ENCODE assay signal across 10 mouse cellular contexts in genomic region chr15:76987137-76987536, GRCm38 (mm10). TPM values are rescaled to one million over a fixed set of nuclear protein-coding genes. Genes with fewer than 3 reads are reported as not detected.
DNase-seq lines count a peak whose midpoint lies in the region; ATAC-seq and TF ChIP-seq lines count a peak whose summit lies in the region.
"Had no signal": no experiment of that assay in that cellular context is flagged by ENCODE, and none has a peak within 500 bp of the region (broad histone marks: within the 10 kb centered on the region; RNA-seq: fewer than 3 reads in every experiment).

No protein-coding gene starts in this region.

- TF ChIP-seq CTCF in kidney, postnatal 0 days (IDR thresholded peaks at IDR 0.05; ENCODE audit: low read depth), result no peak

- no peaks in the 10 kb centered on the region for H3K9me3 ChIP-seq in kidney, postnatal 0 days (replicated peaks; ENCODE audit: low read length)
- no peaks in the 10 kb centered on the region for H3K9me3 ChIP-seq in embryonic facial prominence, embryonic 14.5 days (ENCODE audit: control insufficient read depth, low read length)
- H3K9me3 ChIP-seq in intestine, embryonic 15.5 days, result no peaks in the 10 kb centered on the region
- no peaks in the 10 kb centered on the region for H3K9me3 ChIP-seq in neural tube, embryonic 13.5 days

- 15% methylated on average over 11 of the region's 11 CpGs for WGBS in kidney, postnatal 0 days
- WGBS in embryonic facial prominence, embryonic 14.5 days, result 19% methylated on average over 11 of the region's 11 CpGs
- WGBS in intestine, embryonic 15.5 days, result 11% methylated on average over 11 of the region's 11 CpGs
- WGBS in neural tube, embryonic 13.5 days, result 15% methylated on average over 11 of the region's 11 CpGs

- peak overlapping the region; percentile 37 for H3K4me3 ChIP-seq in kidney, postnatal 0 days (replicated peaks; ENCODE audit: low read depth, low read length)
- peak overlapping the region; percentile 49 for H3K4me3 ChIP-seq in embryonic facial prominence, embryonic 14.5 days (ENCODE audit: low read depth, low read length)
- peak overlapping the region; percentile 43 for H3K4me3 ChIP-seq in intestine, embryonic 15.5 days (replicated peaks)
- H3K4me3 ChIP-seq in neural tube, embryonic 13.5 days, result peak overlapping the region; percentile 39

- no peak overlapping the region for H3K27ac ChIP-seq in kidney, postnatal 0 days
- no peak overlapping the region for H3K27ac ChIP-seq in embryonic facial prominence, embryonic 14.5 days (replicated peaks; ENCODE audit: low read depth, low read length)
- no peak overlapping the region for H3K27ac ChIP-seq in intestine, embryonic 15.5 days
- H3K27ac ChIP-seq in neural tube, embryonic 13.5 days (replicated peaks), result peak overlapping the region; percentile 68

- peak overlapping the region; percentile 75 for H3K4me2 ChIP-seq in kidney, postnatal 0 days (ENCODE audit: low read length)
- H3K4me2 ChIP-seq in embryonic facial prominence, embryonic 14.5 days (ENCODE audit: low read depth, low read length), result peak overlapping the region; percentile 65
- peak overlapping the region; percentile 85 for H3K4me2 ChIP-seq in intestine, embryonic 15.5 days (replicated peaks)
- peak overlapping the region; percentile 60 for H3K4me2 ChIP-seq in neural tube, embryonic 13.5 days

- no peak for DNase-seq in kidney, postnatal 0 days (ENCODE audit: low spot score)
- DNase-seq in kidney, adult 18-20 months, result no peak
- no peak for DNase-seq in embryonic facial prominence, embryonic 14.5 days (ENCODE audit: low spot score)
- no peak for DNase-seq in ovary, postnatal 36 days (ENCODE audit: low spot score)
- DNase-seq in urinary bladder, postnatal 4 days (ENCODE audit: low spot score in 2 of 2), result no peak
- DNase-seq in kidney, postnatal 14 days, result no peak
- DNase-seq: spleen, adult 18-20 months had no signal

- no peaks in the 10 kb centered on the region for H3K4me1 ChIP-seq in kidney, postnatal 0 days (replicated peaks; ENCODE audit: insufficient read depth, low read length)
- H3K4me1 ChIP-seq in embryonic facial prominence, embryonic 14.5 days (ENCODE audit: control insufficient read depth, insufficient read depth, low read length), result peaks cover 6% of the 10 kb centered on the region; the same call in 1 of the 2 replicates
- no peaks in the 10 kb centered on the region for H3K4me1 ChIP-seq in intestine, embryonic 15.5 days (replicated peaks)
- H3K4me1 ChIP-seq in neural tube, embryonic 13.5 days (replicated peaks), result peaks cover 15% of the 10 kb centered on the region

- no peak for ATAC-seq in kidney, postnatal 0 days (replicated peaks; ENCODE audit: low FRiP score, low read depth)
- no peak for ATAC-seq in embryonic facial prominence, embryonic 14.5 days (ENCODE audit: low read depth)
- peak; percentile 51 for ATAC-seq in intestine, embryonic 15.5 days
- ATAC-seq in neural tube, embryonic 13.5 days (ENCODE audit: low read depth), result peak; percentile 21; the same call in 1 of the 2 replicates

- H3K9ac ChIP-seq in kidney, postnatal 0 days (ENCODE audit: low read depth, low read length), result 0 out of 2 replicates have a peak overlapping the region, but pooled peaks have one; percentile 37
- peak overlapping the region; percentile 63 for H3K9ac ChIP-seq in embryonic facial prominence, embryonic 14.5 days (ENCODE audit: low read depth, low read length)
- H3K9ac ChIP-seq in intestine, embryonic 15.5 days, result peak overlapping the region; percentile 58
- peak overlapping the region; percentile 63 for H3K9ac ChIP-seq in neural tube, embryonic 13.5 days

- no peaks in the 10 kb centered on the region for H3K27me3 ChIP-seq in kidney, postnatal 0 days (ENCODE audit: insufficient read depth, low read length)
- H3K27me3 ChIP-seq in embryonic facial prominence, embryonic 14.5 days (replicated peaks; ENCODE audit: control insufficient read depth, insufficient read depth, low read length), result no peaks in the 10 kb centered on the region
- H3K27me3 ChIP-seq in intestine, embryonic 15.5 days (replicated peaks), result no peaks in the 10 kb centered on the region
- no peaks in the 10 kb centered on the region for H3K27me3 ChIP-seq in neural tube, embryonic 13.5 days

- H3K36me3 ChIP-seq in kidney, postnatal 0 days (ENCODE audit: insufficient read depth, low read length), result no peaks in the 10 kb centered on the region
- no peaks in the 10 kb centered on the region for H3K36me3 ChIP-seq in embryonic facial prominence, embryonic 14.5 days (ENCODE audit: control insufficient read depth, insufficient read depth, low read length)
- H3K36me3 ChIP-seq in intestine, embryonic 15.5 days, result no peaks in the 10 kb centered on the region
- no peaks in the 10 kb centered on the region for H3K36me3 ChIP-seq in neural tube, embryonic 13.5 days

RNA-seq across cellular contexts. Expression of gene 1110038F14Rik, which starts 38.8 kb away (rescaled TPM):
- 74.6 and 76.0 TPM in 2 replicates for polyA plus RNA-seq in kidney, postnatal 0 days (2015; fragmentation: Nextera tagmentation; extraction: Ambion mirVana)
- 62.7 and 73.0 TPM in 2 replicates for polyA plus RNA-seq in embryonic facial prominence, embryonic 14.5 days (2014; fragmentation: Nextera tagmentation; extraction: Ambion mirVana)
- polyA plus RNA-seq in intestine, embryonic 15.5 days (2015; fragmentation: Nextera tagmentation; extraction: Ambion mirVana), result 58.5 and 59.9 TPM in 2 replicates
- 54.8 and 57.8 TPM in 2 replicates for polyA plus RNA-seq in neural tube, embryonic 13.5 days (2015; fragmentation: Nextera tagmentation; extraction: Ambion mirVana)

RNA-seq across cellular contexts. Expression of gene Apol6, which starts 57.4 kb away (rescaled TPM):
- 0.08 TPM in 1 of 2 replicates, not detected in the other for polyA plus RNA-seq in kidney, postnatal 0 days (2015; fragmentation: Nextera tagmentation; extraction: Ambion mirVana)
- 0.21 TPM in 2 replicates for polyA plus RNA-seq in embryonic facial prominence, embryonic 14.5 days (2014; fragmentation: Nextera tagmentation; extraction: Ambion mirVana)
- 0.63 and 0.69 TPM in 2 replicates for polyA plus RNA-seq in intestine, embryonic 15.5 days (2015; fragmentation: Nextera tagmentation; extraction: Ambion mirVana)
- not detected in 2 replicates for polyA plus RNA-seq in neural tube, embryonic 13.5 days (2015; fragmentation: Nextera tagmentation; extraction: Ambion mirVana)
- polyA plus RNA-seq: liver, adult 2 months had no signal

Comparison
In these comparisons a context has a peak if more than half of its experiments do, and no peak if none do; other contexts are left out.
1. ATAC-seq: peak in intestine, embryonic 15.5 days (single experiment) and neural tube, embryonic 13.5 days (single experiment); none in kidney, postnatal 0 days (single experiment) and embryonic facial prominence, embryonic 14.5 days (single experiment).
2. Peak in every context shown above with its lines, with median percentiles within 50 percentile points of each other: H3K4me2 ChIP-seq, H3K4me3 ChIP-seq and H3K9ac ChIP-seq.